Mouse (Mus musculus) heart, postnatal 0 days (tissue): ENCODE results near the gene Slc16a3. TPM values are rescaled to one million over a fixed set of nuclear protein-coding genes. Genes with fewer than 3 reads are reported as not detected.

ENCODE experiments used
- ATAC-seq: fragments of 200-750 bp; cut with Nextera tagmentation; 2 replicates; pipeline ENCODE4 v1.8.0; 2017; ENCODE audit warnings: low read depth, moderate number of reproducible peaks, moderate library complexity; ENCODE audit not compliant: insufficient read depth
- DNase-seq: peaks from one replicate; pipeline ENCODE4 v3.0.0-alpha.2; 2016; ENCODE audit warnings: low spot score
- H3K27ac ChIP-seq: fragments of 300-500 bp; sonication (generic); 2 replicates; pipeline ENCODE4 v1.5.1; 2014; ENCODE audit warnings: low read depth, mild to moderate bottlenecking
- H3K27me3 ChIP-seq: fragments of 300-500 bp; sonication (generic); 2 replicates; pipeline ENCODE4 v1.6.1; 2014; ENCODE audit warnings: low read length, mixed read lengths; ENCODE audit not compliant: control insufficient read depth, insufficient read depth
- H3K36me3 ChIP-seq: fragments of 300-500 bp; sonication (generic); replicated peaks from 2 replicates; pipeline ENCODE4 v1.6.1; 2014; ENCODE audit warnings: low read length, mixed read lengths; ENCODE audit not compliant: control insufficient read depth, insufficient read depth
- H3K4me1 ChIP-seq: fragments of 300-500 bp; sonication (generic); 2 replicates; pipeline ENCODE4 v1.6.1; 2014; ENCODE audit warnings: antibody characterized with exemption; ENCODE audit not compliant: control insufficient read depth, insufficient read depth
- H3K4me2 ChIP-seq: fragments of 300-500 bp; sonication (generic); 2 replicates; pipeline ENCODE4 v1.6.1; 2014; ENCODE audit warnings: low read depth, mild to moderate bottlenecking, low read length, moderate library complexity
- H3K4me3 ChIP-seq: fragments of 300-500 bp; sonication (generic); 2 replicates; pipeline ENCODE4 v1.5.1; 2014; ENCODE audit warnings: low read depth, low read length
- H3K9ac ChIP-seq: fragments of 300-500 bp; sonication (generic); replicated peaks from 2 replicates; pipeline ENCODE4 v1.6.1; 2014; ENCODE audit warnings: low read depth, low read length, mixed read lengths
- H3K9me3 ChIP-seq: fragments of 300-500 bp; sonication (generic); replicated peaks from 2 replicates; pipeline ENCODE4 v1.6.1; 2016; ENCODE audit warnings: low read length; ENCODE audit not compliant: control insufficient read depth
- CTCF ChIP-seq: IDR thresholded peaks from 2 replicates; pipeline ENCODE4 v1.5.1; 2016; ENCODE audit warnings: antibody characterized with exemption, control low read depth, low read depth
- EP300 ChIP-seq: IDR thresholded peaks from 2 replicates; pipeline ENCODE4 v1.6.1; 2016; ENCODE audit warnings: antibody characterized with exemption, low read depth
- WGBS: fragments of 180-500 bp; shearing (Covaris S2); extraction: QIAGEN DNeasy Blood & Tissue Kit; methylation state at CpG from one replicate; pipeline ENCODE4 v1.1.7; 2014; 5-methylcytosine and 5-hydroxymethylcytosine counted together
- polyA plus RNA-seq: library from polyadenylated mRNA; unstranded; fragments of >200 nt; fragmentation: Nextera tagmentation; extraction: Ambion mirVana; gene quantifications from 2 replicates; pipeline ENCODE4 v1.2.1, GENCODE M21; 2015
- total RNA-seq: library from RNA; depleted of rRNA; stranded (reverse); fragments of >200 nt; gene quantifications from 2 replicates; pipeline ENCODE4 v1.2.3, GENCODE M21; 2014; ENCODE audit warnings: low replicate concordance

The Slc16a3 gene
- total and polyA plus RNA-seq, 2 experiments from 2014 or later: 17.0 to 153 TPM

DNA sequence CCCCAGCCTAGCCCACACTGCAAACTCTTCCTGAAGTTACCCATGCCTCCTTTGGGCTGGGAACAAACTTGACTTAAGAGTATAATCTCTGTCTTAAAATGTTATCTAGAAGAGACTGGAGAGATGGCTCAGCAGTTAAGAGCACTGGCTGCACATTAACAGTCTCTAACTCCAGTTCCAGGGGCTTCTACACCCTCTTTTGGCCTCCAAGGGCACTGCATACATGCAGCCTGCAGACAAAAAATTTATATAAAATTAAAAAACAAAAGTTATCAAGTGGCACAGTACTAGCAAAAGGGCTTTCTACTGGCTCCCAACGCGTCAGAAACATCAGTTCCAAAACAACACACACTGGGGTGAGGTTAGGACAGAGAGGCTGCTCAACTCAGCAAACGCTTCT, 39.3 kb downstream of the Slc16a3 start:
- Histone ChIP-seq H3K9me3 (no peaks in the 10 kb centered on the region), H3K4me2 (no peak overlapping the region), H3K27me3 (no peaks in the 10 kb centered on the region), H3K4me1 (peaks cover 37% of the 10 kb centered on the region), H3K9ac (no peak overlapping the region), H3K36me3 (peaks cover 28% of the 10 kb centered on the region), H3K4me3 (no peak overlapping the region), H3K27ac (no peak overlapping the region)
- 56% methylated on average over 3 of the region's 3 CpGs for WGBS
- TF ChIP-seq CTCF (no peak), EP300 (no peak)
- DNase-seq (no peak), ATAC-seq (no peak)

DNA sequence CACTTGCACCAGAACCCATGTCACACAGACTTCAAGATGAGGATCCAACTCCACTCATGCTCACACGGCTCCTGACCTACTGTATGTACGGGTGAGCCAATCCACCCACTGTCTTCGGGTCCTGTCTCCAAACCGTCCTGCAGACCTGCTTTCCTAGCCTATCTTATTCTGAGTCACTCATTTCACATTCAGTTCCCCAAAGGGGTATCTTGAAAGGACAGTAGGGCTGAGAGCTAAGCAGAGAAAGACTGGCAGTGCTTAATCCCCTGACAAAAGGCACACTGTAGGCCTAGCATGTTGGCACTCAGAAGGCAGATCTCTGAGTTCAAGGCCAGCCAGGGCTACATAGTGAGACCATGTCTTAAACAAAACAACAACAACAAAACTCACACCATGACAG, 40.1 kb downstream of the Slc16a3 start:
- Histone ChIP-seq H3K27ac (no peak overlapping the region), H3K4me2 (no peak overlapping the region), H3K27me3 (no peaks in the 10 kb centered on the region), H3K9me3 (no peaks in the 10 kb centered on the region), H3K4me3 (no peak overlapping the region), H3K36me3 (peaks cover 20% of the 10 kb centered on the region), H3K4me1 (peaks cover 42% of the 10 kb centered on the region), H3K9ac (no peak overlapping the region)
- DNase-seq (no peak), ATAC-seq (no peak)
- WGBS: 38% methylated on average over 4 of the region's 4 CpGs
- TF ChIP-seq CTCF (no peak), EP300 (no peak)

GRCm38 (mm10) chr11:120989523-120989922, 41.2 kb downstream of the Slc16a3 start:
- 14% methylated on average over 1 of the region's 1 CpGs for WGBS
- peak overlapping the region; percentile 98; the same call in 1 of the 2 replicates for H3K27ac ChIP-seq
- ATAC-seq: no peak

GRCm38 (mm10) chr11:120990126-120990781, 42.0 kb downstream of the Slc16a3 start:
- Histone ChIP-seq H3K36me3 (peaks cover 13% of the 10 kb centered on the region), H3K4me3 (peak overlapping the region; percentile 99), H3K4me1 (peaks cover 31% of the 10 kb centered on the region), H3K27ac (peak overlapping the region; percentile 98), H3K4me2 (peak overlapping the region; percentile 76), H3K9me3 (no peaks in the 10 kb centered on the region), H3K9ac (peak overlapping the region; percentile 100), H3K27me3 (no peaks in the 10 kb centered on the region)
- 1% methylated on average over 22 of the region's 35 CpGs for WGBS
- ATAC-seq: peak; percentile 45
- TF ChIP-seq CTCF (no peak), EP300 (no peak)
- peak; percentile 41 for DNase-seq

More at GRCm38 (mm10) chr11:120989523-120989922, 41.2 kb downstream of the Slc16a3 start:
- peak overlapping the region; percentile 76 for H3K4me2 ChIP-seq
- H3K27me3 ChIP-seq: no peaks in the 10 kb centered on the region
- H3K9ac ChIP-seq: peak overlapping the region; percentile 100; the same call in 1 of the 2 replicates
- H3K9me3 ChIP-seq: no peaks in the 10 kb centered on the region
- no peak for DNase-seq
- peak overlapping the region; percentile 99 for H3K4me3 ChIP-seq
- no peak for TF ChIP-seq CTCF
- no peak for TF ChIP-seq EP300
- peaks cover 13% of the 10 kb centered on the region for H3K36me3 ChIP-seq
- H3K4me1 ChIP-seq: peaks cover 37% of the 10 kb centered on the region

GRCm38 (mm10) chr11:120990951-120991526, 42.8 kb downstream of the Slc16a3 start, which contains the start of gene Csnk1d:
Gene Csnk1d, minus strand, starts transcription at chr11:120991330.
- Histone ChIP-seq H3K9ac (peak within 1 kb of the TSS; percentile 100), H3K36me3 (peaks cover 5% of the 10 kb centered on the region; the same call in 1 of the 2 replicates), H3K4me1 (peaks cover 35% of the 10 kb centered on the region), H3K9me3 (no peaks in the 10 kb centered on the region), H3K4me3 (peak within 1 kb of the TSS; percentile 99), H3K4me2 (peak within 1 kb of the TSS; percentile 76), H3K27ac (peak within 1 kb of the TSS; percentile 98), H3K27me3 (no peaks in the 10 kb centered on the region)
- TF ChIP-seq CTCF: peak; percentile 7; the same call in 1 of the 2 replicates
- TF ChIP-seq EP300: peak; percentile 75; the same call in 1 of the 2 replicates
- 0% methylated on average over 57 of the region's 59 CpGs for WGBS
- DNase-seq (peak; percentile 93), ATAC-seq (peak; percentile 94)
